Mouse (Mus musculus) embryonic facial prominence, embryonic 14.5 days (tissue): ENCODE data around the gene Ttn. TPM values are rescaled to one million over a fixed set of nuclear protein-coding genes. Genes with fewer than 3 reads are reported as not detected.
A peak's percentile ranks its signal among the peaks of the same experiment; 100 is the strongest.
"Not testable (repeated sequence)": the region's sequence is repeated elsewhere in the genome, so short reads cannot be mapped to it uniquely, and the experiment has no call there.

Experiments
- ATAC-seq: fragments of 200-750 bp; cut with Nextera tagmentation; 2 replicates; pipeline ENCODE4 v1.8.0; 2017; ENCODE audit warnings: low read depth, moderate number of reproducible peaks, moderate TSS enrichment
- DNase-seq: peaks from one replicate; pipeline ENCODE4 v3.0.0-alpha.2; 2015; ENCODE audit warnings: low spot score
- H3K27ac ChIP-seq: fragments of 300-500 bp; sonication (generic); replicated peaks from 2 replicates; pipeline ENCODE4 v1.5.1; 2014; ENCODE audit warnings: low read depth, mild to moderate bottlenecking, low read length, moderate library complexity
- H3K27me3 ChIP-seq: fragments of 300-500 bp; sonication (generic); replicated peaks from 2 replicates; pipeline ENCODE4 v1.6.1; 2014; ENCODE audit warnings: low read length; ENCODE audit not compliant: control insufficient read depth, insufficient read depth
- H3K36me3 ChIP-seq: fragments of 300-500 bp; sonication (generic); 2 replicates; pipeline ENCODE4 v1.6.1; 2014; ENCODE audit warnings: low read length, mixed read lengths; ENCODE audit not compliant: control insufficient read depth, insufficient read depth
- H3K4me1 ChIP-seq: fragments of 300-500 bp; sonication (generic); 2 replicates; pipeline ENCODE4 v1.6.1; 2014; ENCODE audit warnings: antibody characterized with exemption, low read length; ENCODE audit not compliant: control insufficient read depth, insufficient read depth
- H3K4me2 ChIP-seq: fragments of 300-500 bp; sonication (generic); 2 replicates; pipeline ENCODE4 v1.6.1; 2014; ENCODE audit warnings: low read depth, mild to moderate bottlenecking, low read length, moderate library complexity, mixed read lengths
- H3K4me3 ChIP-seq: fragments of 300-500 bp; sonication (generic); 2 replicates; pipeline ENCODE4 v1.5.1; 2014; ENCODE audit warnings: low read depth, mild to moderate bottlenecking, low read length
- H3K9ac ChIP-seq: fragments of 300-500 bp; sonication (generic); 2 replicates; pipeline ENCODE4 v1.6.1; 2014; ENCODE audit warnings: low read depth, mild to moderate bottlenecking, low read length, moderate library complexity, mixed read lengths
- H3K9me3 ChIP-seq: fragments of 300-500 bp; sonication (generic); 2 replicates; pipeline ENCODE4 v1.6.1; 2016; ENCODE audit warnings: low read length; ENCODE audit not compliant: control insufficient read depth
- WGBS: fragments of 180-500 bp; shearing (Covaris S2); extraction: QIAGEN DNeasy Blood & Tissue Kit; methylation state at CpG from one replicate; pipeline ENCODE4 v1.1.7; 2014; 5-methylcytosine and 5-hydroxymethylcytosine counted together
- polyA plus RNA-seq: library from polyadenylated mRNA; unstranded; fragments of >200 nt; fragmentation: Nextera tagmentation; extraction: Ambion mirVana; gene quantifications from 2 replicates; pipeline ENCODE4 v1.2.1, GENCODE M21; 2014

Ttn gene
- 205 and 216 TPM in 2 replicates for polyA plus RNA-seq

GRCm38 (mm10) chr2:76982391-76983145, at the start of gene Ttn:
Gene Ttn, minus strand, starts transcription at chr2:76982547.
- no peak within 1 kb of the TSS for H3K9ac ChIP-seq
- no peaks in the 10 kb centered on the region for H3K27me3 ChIP-seq
- H3K36me3 ChIP-seq, result no peaks in the 10 kb centered on the region
- ATAC-seq, result peak; percentile 84
- 0 out of 2 replicates have a peak within 1 kb of the TSS, but pooled peaks have one; percentile 15 for H3K27ac ChIP-seq
- H3K4me1 ChIP-seq, result no peaks in the 10 kb centered on the region
- peak; percentile 63 for DNase-seq
- no peaks in the 10 kb centered on the region for H3K9me3 ChIP-seq
- 74% methylated on average over 18 of the region's 18 CpGs for WGBS
- no peak within 1 kb of the TSS for H3K4me2 ChIP-seq
- peak within 1 kb of the TSS; percentile 11; the same call in 1 of the 2 replicates for H3K4me3 ChIP-seq

DNA sequence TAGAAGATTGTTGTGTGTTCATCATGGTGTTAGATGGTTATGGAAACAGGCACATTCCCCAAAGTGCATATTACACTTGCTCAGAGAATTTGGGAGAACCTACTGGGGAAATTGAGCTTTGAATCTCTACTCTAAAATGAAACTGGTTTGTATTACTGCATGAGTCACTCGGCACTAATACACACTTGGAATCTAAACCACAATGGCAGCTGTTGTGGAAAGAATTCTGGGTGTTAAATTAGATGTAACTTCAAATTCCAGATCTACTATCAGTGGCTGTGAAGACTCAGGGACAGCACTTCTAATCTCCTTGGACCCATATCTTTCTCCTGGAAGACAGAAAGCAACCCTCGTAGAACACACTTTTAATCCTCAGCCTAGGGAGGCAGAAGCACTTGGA, 38.3 kb upstream of the Ttn start:
- no peak overlapping the region for H3K9ac ChIP-seq
- no peak overlapping the region for H3K4me3 ChIP-seq
- WGBS, result 86% methylated on average over 2 of the region's 2 CpGs
- H3K27ac ChIP-seq, result no peak overlapping the region
- H3K9me3 ChIP-seq, result no peaks in the 10 kb centered on the region
- DNase-seq, result no peak
- H3K4me1 ChIP-seq, result no peaks in the 10 kb centered on the region
- ATAC-seq, result no peak
- H3K27me3 ChIP-seq, result no peaks in the 10 kb centered on the region
- H3K36me3 ChIP-seq, result no peaks in the 10 kb centered on the region
- H3K4me2 ChIP-seq, result no peak overlapping the region

- Histone ChIP-seq H3K27ac (no peak overlapping the region), H3K9me3 (no peaks in the 10 kb centered on the region), H3K4me1 (no peaks in the 10 kb centered on the region), H3K36me3 (no peaks in the 10 kb centered on the region), H3K27me3 (no peaks in the 10 kb centered on the region), H3K4me3 (no peak overlapping the region), H3K9ac (no peak overlapping the region), H3K4me2 (no peak overlapping the region)
- no peak for DNase-seq
- ATAC-seq, result no peak
- WGBS, result 59% methylated on average over 4 of the region's 4 CpGs
Observed at GRCm38 (mm10) chr2:77017735-77018134, 35.4 kb upstream of the Ttn start.

- H3K9ac ChIP-seq, H3K27me3 ChIP-seq, H3K27ac ChIP-seq, H3K36me3 ChIP-seq, H3K4me2 ChIP-seq, H3K4me1 ChIP-seq, DNase-seq, H3K9me3 ChIP-seq, H3K4me3 ChIP-seq, ATAC-seq: not testable (repeated sequence)
- WGBS, result 86% methylated on average over 6 of the region's 6 CpGs
Observed at GRCm38 (mm10) chr2:77013449-77013848, 31.1 kb upstream of the Ttn start.

GRCm38 (mm10) chr2:77011981-77012380, 29.6 kb upstream of the Ttn start:
- H3K4me1 ChIP-seq, result no peaks in the 10 kb centered on the region
- DNase-seq, result no peak
- 70% methylated on average over 5 of the region's 5 CpGs for WGBS

DNA sequence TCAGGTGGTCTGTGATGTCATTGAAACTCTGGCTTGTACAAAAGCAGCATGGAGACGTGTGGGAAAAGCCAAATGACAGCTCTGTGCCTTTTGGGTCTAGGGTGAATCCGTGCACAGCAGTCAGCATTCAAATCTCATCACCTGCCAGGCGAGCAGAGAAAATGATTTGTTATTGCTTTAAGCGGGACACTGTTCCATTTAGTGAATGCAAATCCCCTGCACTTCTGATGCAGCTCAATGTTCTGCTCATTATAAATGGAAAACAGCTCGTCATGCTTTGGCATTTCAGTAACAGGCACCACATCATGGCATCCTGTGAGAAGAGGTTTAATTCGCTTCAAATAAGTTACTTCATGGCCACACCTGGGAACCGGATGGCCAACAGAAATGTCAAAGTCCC, 24.7 kb upstream of the Ttn start:
- no peak overlapping the region for H3K4me3 ChIP-seq
- no peaks in the 10 kb centered on the region for H3K9me3 ChIP-seq
- H3K36me3 ChIP-seq, result no peaks in the 10 kb centered on the region
- no peak overlapping the region for H3K9ac ChIP-seq
- DNase-seq (no peak), ATAC-seq (no peak)
- 81% methylated on average over 7 of the region's 7 CpGs for WGBS
- no peak overlapping the region for H3K27ac ChIP-seq
- H3K4me1 ChIP-seq, result no peaks in the 10 kb centered on the region
- H3K4me2 ChIP-seq, result no peak overlapping the region
- no peaks in the 10 kb centered on the region for H3K27me3 ChIP-seq

More at GRCm38 (mm10) chr2:77011981-77012380, 29.6 kb upstream of the Ttn start:
- no peak for ATAC-seq
- Histone ChIP-seq H3K27me3 (no peaks in the 10 kb centered on the region), H3K36me3 (no peaks in the 10 kb centered on the region), H3K4me2 (no peak overlapping the region), H3K27ac (no peak overlapping the region), H3K9me3 (no peaks in the 10 kb centered on the region), H3K4me3 (no peak overlapping the region), H3K9ac (no peak overlapping the region)

- Histone ChIP-seq H3K4me1 (no peaks in the 10 kb centered on the region), H3K27me3 (no peaks in the 10 kb centered on the region), H3K36me3 (no peaks in the 10 kb centered on the region), H3K4me3 (no peak overlapping the region), H3K27ac (no peak overlapping the region), H3K9me3 (no peaks in the 10 kb centered on the region), H3K9ac (no peak overlapping the region), H3K4me2 (no peak overlapping the region)
- ATAC-seq, result no peak
- no peak for DNase-seq
- 68% methylated on average over 2 of the region's 2 CpGs for WGBS
Observed at GRCm38 (mm10) chr2:77003148-77003547, 20.8 kb upstream of the Ttn start.

DNA sequence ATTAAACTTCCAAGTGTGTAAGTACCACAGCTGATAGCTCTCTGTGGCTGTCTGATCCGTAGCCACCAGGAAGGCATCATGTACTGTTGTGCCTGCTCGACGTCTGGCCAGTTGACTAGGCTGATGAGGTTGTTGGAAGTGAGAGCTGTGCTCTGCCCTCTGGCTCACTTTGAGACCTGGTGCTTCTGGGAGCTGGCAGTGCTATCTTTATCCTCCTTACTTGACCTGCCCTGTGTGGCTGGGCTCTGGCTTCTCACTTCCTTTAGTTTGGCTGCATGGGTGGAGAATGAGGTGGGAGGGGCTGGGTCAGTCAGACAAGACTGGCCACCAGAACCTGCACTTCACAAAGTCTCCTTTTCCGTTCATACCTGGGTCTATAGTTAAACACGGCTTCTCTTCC, 16.0 kb upstream of the Ttn start:
- no peaks in the 10 kb centered on the region for H3K4me1 ChIP-seq
- H3K9me3 ChIP-seq, result no peaks in the 10 kb centered on the region
- H3K27ac ChIP-seq, result no peak overlapping the region
- ATAC-seq (no peak), DNase-seq (no peak)
- no peaks in the 10 kb centered on the region for H3K36me3 ChIP-seq
- no peak overlapping the region for H3K4me3 ChIP-seq
- 68% methylated on average over 5 of the region's 5 CpGs for WGBS
- H3K9ac ChIP-seq, result no peak overlapping the region
- no peaks in the 10 kb centered on the region for H3K27me3 ChIP-seq
- H3K4me2 ChIP-seq, result no peak overlapping the region
